Comparison of ENCODE assay signal across 15 mouse cellular contexts in genomic region chr13:111309848-111310692, GRCm38 (mm10). TPM values are rescaled to one million over a fixed set of nuclear protein-coding genes. Genes with fewer than 3 reads are reported as not detected.
A peak's percentile ranks its signal among the peaks of the same experiment; 100 is the strongest.
DNase-seq lines count a peak whose midpoint lies in the region; ATAC-seq and TF ChIP-seq lines count a peak whose summit lies in the region.
"Had no signal": no experiment of that assay in that cellular context is flagged by ENCODE, and none has a peak within 500 bp of the region (broad histone marks: within the 10 kb centered on the region; RNA-seq: fewer than 3 reads in every experiment).

No protein-coding gene starts in this region.

- TF ChIP-seq POLR2A in olfactory bulb, adult 2 months (IDR thresholded peaks at IDR 0.05; ENCODE audit: insufficient read depth, low read depth, low read length), result no peak

- H3K9ac ChIP-seq in hindbrain, embryonic 13.5 days, result no peak overlapping the region
- no peak overlapping the region for H3K9ac ChIP-seq in hindbrain, embryonic 11.5 days (ENCODE audit: low read depth, low read length)
- H3K9ac ChIP-seq: embryonic facial prominence, embryonic 15.5 days had no signal

- no peak overlapping the region for H3K4me3 ChIP-seq in hindbrain, embryonic 13.5 days
- no peak overlapping the region for H3K4me3 ChIP-seq in hindbrain, embryonic 11.5 days (ENCODE audit: low read depth, low read length)
- no peak overlapping the region for H3K4me3 ChIP-seq in olfactory bulb, adult 2 months (ENCODE audit: insufficient read depth, low read depth, low read length)
- no peak overlapping the region for H3K4me3 ChIP-seq in embryonic facial prominence, embryonic 10.5 days
- H3K4me3 ChIP-seq: embryonic facial prominence, embryonic 15.5 days; heart, embryonic 10.5 days had no signal

- no peak overlapping the region for H3K4me2 ChIP-seq in hindbrain, embryonic 13.5 days
- H3K4me2 ChIP-seq in hindbrain, embryonic 11.5 days (replicated peaks; ENCODE audit: low read depth, low read length), result no peak overlapping the region
- H3K4me2 ChIP-seq: embryonic facial prominence, embryonic 15.5 days had no signal

- no peaks in the 10 kb centered on the region; the same call in 1 of the 2 replicates for H3K9me3 ChIP-seq in hindbrain, embryonic 13.5 days
- 0 out of 2 replicates have a peak, but pooled peaks cover 3% of the 10 kb centered on the region for H3K9me3 ChIP-seq in hindbrain, embryonic 11.5 days (ENCODE audit: control insufficient read depth, low read length)
- H3K9me3 ChIP-seq in embryonic facial prominence, embryonic 10.5 days, result no peaks in the 10 kb centered on the region
- H3K9me3 ChIP-seq: embryonic facial prominence, embryonic 15.5 days; heart, embryonic 10.5 days had no signal

- no peak for TF ChIP-seq CTCF in olfactory bulb, adult 2 months (IDR thresholded peaks at IDR 0.05; ENCODE audit: insufficient read depth, low read depth, low read length)

- no peak for DNase-seq in hindbrain, embryonic 11.5 days (ENCODE audit: low spot score)
- DNase-seq in cerebellum, postnatal 25 days, result peak; percentile 66 to 73
- DNase-seq in layer of hippocampus, postnatal 14 days (ENCODE audit: low spot score in 2 of 2), result peak; percentile 40 to 62
- no peak for DNase-seq in thymus, postnatal 0 days (ENCODE audit: low spot score)
- DNase-seq in embryonic facial prominence, embryonic 10.5 days (ENCODE audit: low spot score), result no peak
- DNase-seq in kidney, postnatal 36 days, result no peak
- DNase-seq: adrenal gland, adult 8-10 months; kidney, postnatal 14 days; lung, postnatal 4 days; retina, postnatal 1 day; thymus, postnatal 14 days had no signal

- no peaks in the 10 kb centered on the region for H3K36me3 ChIP-seq in hindbrain, embryonic 13.5 days
- no peaks in the 10 kb centered on the region for H3K36me3 ChIP-seq in hindbrain, embryonic 11.5 days (ENCODE audit: control insufficient read depth, insufficient read depth, low read length)
- no peaks in the 10 kb centered on the region for H3K36me3 ChIP-seq in embryonic facial prominence, embryonic 10.5 days (replicated peaks)
- H3K36me3 ChIP-seq: embryonic facial prominence, embryonic 15.5 days; heart, embryonic 10.5 days had no signal

- H3K27ac ChIP-seq in hindbrain, embryonic 13.5 days, result peak overlapping the region; percentile 53
- no peak overlapping the region for H3K27ac ChIP-seq in hindbrain, embryonic 11.5 days (ENCODE audit: low read depth, low read length)
- H3K27ac ChIP-seq in olfactory bulb, adult 2 months (ENCODE audit: insufficient read depth, low read depth, low read length), result peak overlapping the region; percentile 86
- H3K27ac ChIP-seq in embryonic facial prominence, embryonic 10.5 days (replicated peaks), result no peak overlapping the region
- H3K27ac ChIP-seq: embryonic facial prominence, embryonic 15.5 days; heart, embryonic 10.5 days had no signal

- H3K4me1 ChIP-seq in hindbrain, embryonic 13.5 days (replicated peaks), result 0 out of 2 replicates have a peak, but pooled peaks cover 10% of the 10 kb centered on the region
- H3K4me1 ChIP-seq in hindbrain, embryonic 11.5 days (replicated peaks; ENCODE audit: control insufficient read depth, insufficient read depth, low read length), result no peaks in the 10 kb centered on the region
- H3K4me1 ChIP-seq in olfactory bulb, adult 2 months (ENCODE audit: control insufficient read depth, insufficient read depth, low read length), result no peaks in the 10 kb centered on the region
- H3K4me1 ChIP-seq in embryonic facial prominence, embryonic 10.5 days, result no peaks in the 10 kb centered on the region
- H3K4me1 ChIP-seq: embryonic facial prominence, embryonic 15.5 days; heart, embryonic 10.5 days had no signal

- ATAC-seq in hindbrain, embryonic 13.5 days (ENCODE audit: low FRiP score), result peak; percentile 54; the same call in 1 of the 2 replicates
- ATAC-seq in hindbrain, embryonic 11.5 days (ENCODE audit: low FRiP score), result no peak

- H3K27me3 ChIP-seq in hindbrain, embryonic 13.5 days, result no peaks in the 10 kb centered on the region
- H3K27me3 ChIP-seq in hindbrain, embryonic 11.5 days (ENCODE audit: control insufficient read depth, insufficient read depth, low read length), result no peaks in the 10 kb centered on the region
- no peaks in the 10 kb centered on the region for H3K27me3 ChIP-seq in embryonic facial prominence, embryonic 10.5 days (replicated peaks; ENCODE audit: low read depth, poor library complexity, severe bottlenecking)
- H3K27me3 ChIP-seq: embryonic facial prominence, embryonic 15.5 days had no signal

- WGBS in hindbrain, embryonic 13.5 days, result 58% methylated on average over 14 of the region's 14 CpGs
- 80% methylated on average over 14 of the region's 14 CpGs for WGBS in hindbrain, embryonic 11.5 days
- 17% methylated on average over 14 of the region's 14 CpGs for WGBS in olfactory bulb, adult 2 months
- 88% methylated on average over 14 of the region's 14 CpGs for WGBS in embryonic facial prominence, embryonic 10.5 days

RNA-seq across cellular contexts. Expression of gene Actbl2, which starts 55.3 kb away (rescaled TPM):
- polyA plus RNA-seq in hindbrain, embryonic 13.5 days (2015; fragmentation: Nextera tagmentation; extraction: Ambion mirVana), result not detected in 2 replicates
- polyA plus RNA-seq in hindbrain, embryonic 11.5 days (2014; fragmentation: Nextera tagmentation; extraction: Ambion mirVana), result not detected in 2 replicates
- total RNA-seq in layer of hippocampus, postnatal 14 days (2021), result not detected
- not detected in 2 replicates for polyA plus RNA-seq in olfactory bulb, adult 2 months (2012; ENCODE audit: insufficient read depth, insufficient read length, low replicate concordance, missing spikeins)
- polyA plus RNA-seq in thymus, postnatal 0 days (2015; fragmentation: Nextera tagmentation; extraction: Ambion mirVana), result not detected in 2 replicates
- not detected in 2 replicates for polyA plus RNA-seq in embryonic facial prominence, embryonic 10.5 days (2016; fragmentation: Nextera tagmentation; extraction: Ambion mirVana)
- total RNA-seq: adrenal gland, adult 8-10 months had no signal
- polyA plus RNA-seq: heart, embryonic 10.5 days had no signal

Comparison
In these comparisons a context has a peak if more than half of its experiments do, and no peak if none do; other contexts are left out.
1. H3K27ac ChIP-seq: peak in hindbrain, embryonic 13.5 days (single experiment) and olfactory bulb, adult 2 months (single experiment); none in hindbrain, embryonic 11.5 days (single experiment) and embryonic facial prominence, embryonic 10.5 days (single experiment).
2. DNase-seq: peak in cerebellum, postnatal 25 days (2 of 2) and layer of hippocampus, postnatal 14 days (2 of 2); none in hindbrain, embryonic 11.5 days (single experiment), thymus, postnatal 0 days (single experiment), embryonic facial prominence, embryonic 10.5 days (single experiment) and kidney, postnatal 36 days (0 of 2).